Mouse (Mus musculus) c-Kit-positive CD71-positive TER-119-positive erythroid progenitor cells, embryonic 14.5 days (primary cell): ENCODE measurements around the gene 9230102O04Rik.

ENCODE experiments used
- DNase-seq: peaks from one replicate; pipeline ENCODE4 v3.0.0-alpha.2; 2013; ENCODE audit warnings: low spot score

The 9230102O04Rik gene

DNA sequence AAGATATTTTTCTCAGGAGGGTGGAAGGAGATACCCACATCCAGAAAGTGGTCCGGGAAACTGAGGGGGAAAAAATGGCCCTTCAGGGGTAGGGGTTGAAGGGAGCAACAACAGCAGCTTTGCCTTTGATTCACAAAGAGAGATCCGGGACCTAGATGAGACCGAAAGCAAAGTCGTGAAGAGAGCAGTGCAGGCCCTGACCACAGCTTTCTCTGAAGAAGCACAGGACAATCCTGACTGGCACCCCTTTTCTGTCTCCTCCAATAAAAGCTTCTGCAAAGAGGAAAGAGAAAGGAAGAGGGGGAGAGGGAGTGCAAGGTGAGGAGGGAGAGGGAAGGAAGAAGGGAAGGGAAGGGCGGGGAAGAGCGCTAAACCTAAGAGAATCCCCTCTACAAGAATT is 17.5 kb downstream of the 9230102O04Rik start:
- DNase-seq = no peak

DNA sequence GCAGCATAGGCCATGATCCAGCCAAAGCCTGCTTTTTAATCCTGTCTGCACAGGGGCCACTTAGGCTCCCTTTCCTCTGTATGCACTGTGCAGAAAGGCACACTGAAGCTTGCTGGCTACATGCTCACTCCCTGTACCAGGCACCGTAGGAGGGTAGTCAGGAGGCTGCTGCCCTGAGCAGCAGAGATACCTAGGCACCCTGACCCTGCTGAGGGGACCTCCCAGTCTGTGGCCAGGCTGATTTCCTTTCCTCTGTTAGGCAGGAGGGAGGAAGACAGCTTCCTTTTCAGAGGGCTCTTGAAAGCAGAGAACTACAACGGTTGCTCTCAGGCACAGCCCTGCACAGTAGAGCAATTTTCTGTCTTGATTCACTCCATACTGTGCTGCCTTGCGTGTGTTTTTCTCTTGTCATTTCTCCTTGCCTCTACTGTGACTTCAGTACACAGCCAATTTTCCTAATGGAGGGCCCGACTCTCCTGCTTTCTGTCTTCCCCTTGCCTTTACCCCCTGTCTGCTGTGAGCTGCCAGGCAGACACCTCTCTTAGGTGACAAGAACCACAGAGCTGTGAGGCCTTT is 18.1 kb downstream of the 9230102O04Rik start:
- DNase-seq = no peak

- DNase-seq = no peak
These were observed 22.1 kb downstream of the 9230102O04Rik start for GRCm38 (mm10) chr2:9867092-9867825.

DNA sequence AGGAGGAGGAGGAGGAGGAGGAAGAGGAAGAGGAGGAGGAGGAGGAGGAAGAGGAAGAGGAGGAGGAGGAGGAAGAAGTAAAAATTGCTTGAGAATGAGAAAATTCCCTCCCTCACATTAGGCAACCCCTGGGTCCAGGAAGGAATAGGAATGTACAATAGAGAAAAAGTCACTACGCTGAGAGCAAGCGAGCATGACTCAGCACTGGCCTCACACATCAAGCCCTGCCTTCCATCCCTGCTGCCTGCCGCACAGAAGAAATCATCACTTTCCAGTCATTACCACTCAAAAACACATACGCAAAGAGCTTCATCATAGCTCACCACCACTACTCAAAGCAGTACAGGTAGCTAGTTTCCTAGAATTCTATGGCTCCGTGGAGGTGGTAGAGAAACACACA is 28.6 kb downstream of the 9230102O04Rik start:
- no peak for DNase-seq

DNA sequence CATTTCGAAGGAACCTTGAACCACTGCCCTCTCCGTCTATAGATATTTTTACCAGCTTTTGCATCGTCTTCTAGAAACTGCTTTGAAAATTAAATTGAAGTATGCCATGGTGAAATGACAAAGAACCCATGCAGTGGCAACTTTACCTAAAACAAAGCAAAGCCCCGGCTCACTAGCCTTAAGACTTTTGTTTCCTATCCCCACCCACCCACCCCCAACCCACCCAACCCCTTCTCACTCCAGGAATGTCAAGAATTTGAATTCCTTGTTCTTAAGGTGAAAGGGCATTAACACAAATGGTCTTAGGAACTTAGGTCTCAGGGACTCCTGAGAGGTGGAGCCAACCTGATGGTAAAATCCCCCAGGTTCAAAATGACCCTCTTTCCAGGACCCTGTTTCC is 33.5 kb downstream of the 9230102O04Rik start:
- no peak for DNase-seq

DNA sequence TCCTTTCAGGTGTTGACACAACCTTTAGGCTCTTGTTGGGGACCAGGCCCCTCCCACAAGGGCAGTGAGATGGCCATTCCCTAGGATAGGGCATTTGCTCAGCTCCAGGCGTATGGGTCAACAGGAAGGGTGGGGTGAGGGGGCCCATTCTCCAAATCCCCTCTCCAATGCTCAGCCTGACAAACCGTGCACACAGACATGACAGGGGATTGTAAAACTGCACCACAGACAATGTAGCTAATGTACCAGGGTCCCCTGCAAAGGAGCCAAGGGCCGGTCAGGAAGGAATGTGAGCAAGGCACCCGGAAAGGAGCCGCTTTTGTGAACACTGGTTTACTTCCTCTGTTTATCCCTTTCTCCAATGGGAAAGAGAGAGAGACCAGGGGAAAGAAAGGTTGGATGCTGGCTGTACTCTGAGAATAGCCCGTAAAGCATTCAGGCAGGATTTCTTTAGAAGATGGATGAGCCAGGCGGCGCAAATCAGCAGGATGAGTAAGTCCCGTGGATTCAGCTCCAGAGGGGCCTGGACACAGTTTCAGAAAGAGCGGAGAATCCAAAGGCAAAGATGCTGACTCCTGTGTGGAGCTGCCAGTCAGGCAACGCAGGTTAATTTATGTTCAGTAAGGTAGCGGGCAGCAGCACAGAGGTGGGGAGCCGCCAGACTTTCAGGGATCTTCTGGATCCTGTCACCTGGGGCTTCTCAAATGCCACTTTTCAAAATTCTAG is 36.3 kb downstream of the 9230102O04Rik start:
- DNase-seq = no peak

GRCm38 (mm10) chr2:9835195-9835594 is 54.1 kb downstream of the 9230102O04Rik start:
- DNase-seq = no peak

DNA sequence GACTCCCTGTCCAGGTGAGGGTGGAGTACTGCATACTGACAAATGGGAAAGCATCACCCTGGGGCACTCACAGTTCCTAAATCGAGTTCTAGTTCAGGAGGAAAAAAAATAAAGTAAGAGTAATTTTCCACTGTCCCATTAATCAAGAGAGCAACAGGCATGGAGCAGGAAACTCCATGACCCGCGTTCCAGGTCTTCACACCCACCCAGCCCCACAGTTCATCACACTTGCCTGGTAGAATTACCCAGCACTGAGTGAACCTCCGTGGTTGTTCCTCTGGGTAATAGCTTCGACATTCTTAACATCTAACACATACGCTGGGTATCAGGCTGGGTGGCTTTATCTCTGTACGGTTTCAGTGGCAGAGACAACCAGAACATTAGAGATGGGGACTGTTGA is 55.6 kb downstream of the 9230102O04Rik start:
- DNase-seq = no peak
